ENCODE assay signal across 33 mouse cellular contexts in genomic region chr19:38998248-38998647, GRCm38 (mm10). TPM values are rescaled to one million over a fixed set of nuclear protein-coding genes. Genes with fewer than 3 reads are reported as not detected.
"Had no signal": no experiment of that assay in that cellular context is flagged by ENCODE, and none has a peak within 500 bp of the region (broad histone marks: within the 10 kb centered on the region; RNA-seq: fewer than 3 reads in every experiment).

No protein-coding gene starts in this region.

- ATAC-seq: hindbrain, embryonic 16.5 days; inflammation-experienced regulatory T-cells, adult 6 months; liver, embryonic 12.5 days had no signal

- H3K4me1 ChIP-seq: heart, embryonic 10.5 days; heart, embryonic 12.5 days; hindbrain, embryonic 10.5 days; hindbrain, embryonic 12.5 days; kidney, embryonic 15.5 days; limb, embryonic 13.5 days; limb, embryonic 15.5 days; liver, embryonic 12.5 days had no signal

- H3K36me3 ChIP-seq: heart, embryonic 10.5 days; heart, embryonic 12.5 days; hindbrain, embryonic 10.5 days; hindbrain, embryonic 12.5 days; kidney, embryonic 15.5 days; limb, embryonic 13.5 days; limb, embryonic 15.5 days; liver, embryonic 12.5 days had no signal

- H3K4me2 ChIP-seq: heart, embryonic 12.5 days; hindbrain, embryonic 12.5 days; hindbrain, embryonic 14.5 days; kidney, embryonic 15.5 days; limb, embryonic 13.5 days; limb, embryonic 15.5 days; liver, embryonic 12.5 days had no signal

- H3K27ac ChIP-seq: gastrocnemius, adult 2 months; heart, adult 2 months; heart, embryonic 10.5 days; hindbrain, embryonic 10.5 days; hindbrain, embryonic 12.5 days; hindbrain, embryonic 14.5 days; kidney, embryonic 15.5 days; kidney, postnatal 0 days; limb, embryonic 13.5 days; limb, embryonic 15.5 days; liver, embryonic 12.5 days; liver, embryonic 14.5 days had no signal

- H3K4me3 ChIP-seq: gastrocnemius, adult 2 months; heart, adult 2 months; heart, embryonic 10.5 days; heart, embryonic 12.5 days; hindbrain, embryonic 10.5 days; hindbrain, embryonic 12.5 days; kidney, embryonic 15.5 days; limb, embryonic 13.5 days; limb, embryonic 15.5 days; liver, embryonic 12.5 days had no signal

- H3K9ac ChIP-seq: heart, embryonic 12.5 days; hindbrain, embryonic 12.5 days; hindbrain, embryonic 14.5 days; kidney, embryonic 15.5 days; limb, embryonic 13.5 days; limb, embryonic 15.5 days; liver, embryonic 12.5 days; liver, embryonic 14.5 days had no signal

- H3K27me3 ChIP-seq: heart, embryonic 12.5 days; hindbrain, embryonic 12.5 days; kidney, embryonic 15.5 days; limb, embryonic 13.5 days; limb, embryonic 15.5 days; liver, embryonic 12.5 days had no signal

- DNase-seq: gastrocnemius, adult 2 months; gastrocnemius, postnatal 10 days; gastrocnemius, postnatal 36 days; heart, adult 11 months; heart, adult 2 months; heart, postnatal 10 days; heart, postnatal 4 days; kidney, adult 11 months; kidney, adult 2 months; kidney, adult 9 months; kidney, postnatal 14 days; kidney, postnatal 36 days; layer of hippocampus, adult 9-11 months; layer of hippocampus, postnatal 36 days; left cerebral cortex, postnatal 4 days had no signal

- H3K9me3 ChIP-seq: heart, embryonic 10.5 days; hindbrain, embryonic 12.5 days; kidney, embryonic 15.5 days; limb, embryonic 15.5 days; liver, embryonic 12.5 days had no signal

RNA-seq across cellular contexts. Expression of gene Cyp2c55, which starts 8.6 kb away (rescaled TPM):
- total RNA-seq: gastrocnemius, adult 2 months; gastrocnemius, postnatal 10 days; gastrocnemius, postnatal 36 days; heart, adult 2 months; heart, postnatal 10 days; heart, postnatal 25 days; heart, postnatal 4 days had no signal
- polyA plus RNA-seq: frontal cortex, adult 2 months; gonadal fat pad, adult 2 months; heart, adult 2 months; heart, embryonic 12.5 days; heart, embryonic 14.5 days; hindbrain, embryonic 10.5 days; hindbrain, embryonic 12.5 days; hindbrain, embryonic 14.5 days; inflammation-experienced regulatory T-cells, adult 6 months; kidney, postnatal 0 days; limb, embryonic 11.5 days; limb, embryonic 13.5 days; limb, embryonic 15.5 days; liver, embryonic 12.5 days had no signal
